Mouse (Mus musculus): ENCODE measurements around the gene Rgs9. TPM values are rescaled to one million over a fixed set of nuclear protein-coding genes. Genes with fewer than 3 reads are reported as not detected.
"Not testable (repeated sequence)": the region's sequence is repeated elsewhere in the genome, so short reads cannot be mapped to it uniquely, and the experiment has no call there.

The Rgs9 gene
- total RNA-seq (2015) (0.09 TPM in 1 of 2 replicates, not detected in the other), total RNA-seq (2017) (not detected in 2 replicates)

DNA sequence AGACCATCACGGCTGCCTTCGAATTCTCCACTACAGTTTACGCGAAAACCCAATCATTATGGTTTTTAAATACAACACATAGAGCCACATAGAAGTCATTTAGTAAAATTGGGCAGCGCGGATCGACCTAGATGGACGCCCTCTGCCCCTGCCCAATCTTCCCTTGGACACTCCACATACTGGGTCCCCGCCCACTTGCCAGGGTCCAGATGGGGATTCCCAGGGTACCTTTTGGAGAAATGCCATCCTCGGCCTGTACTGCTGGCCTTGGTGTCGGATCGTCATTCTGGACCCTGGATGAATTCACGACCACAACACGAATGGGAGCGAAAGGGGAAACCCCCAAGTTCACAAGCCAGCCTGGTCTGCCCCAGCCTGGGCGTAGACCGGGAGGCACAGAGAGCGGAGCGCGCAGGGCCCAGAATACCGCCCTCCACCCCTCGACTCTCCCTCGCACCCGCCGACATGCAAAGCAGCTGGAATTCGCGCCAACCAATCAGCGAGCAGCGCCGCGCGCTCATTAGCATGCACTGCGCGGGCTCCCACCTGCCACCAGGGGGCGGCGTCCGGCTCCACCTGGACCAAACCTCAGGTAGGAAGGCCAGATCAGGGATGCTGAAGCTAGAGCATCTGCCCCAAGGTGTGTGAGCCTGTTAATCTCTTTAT is at the start of gene Rgs9:
Gene Rgs9, minus strand, starts transcription at position 420 of the 666 bp plus-strand sequence.
- ATAC-seq (ENCODE audit: poor library complexity, severe bottlenecking): peak; percentile 97

DNA sequence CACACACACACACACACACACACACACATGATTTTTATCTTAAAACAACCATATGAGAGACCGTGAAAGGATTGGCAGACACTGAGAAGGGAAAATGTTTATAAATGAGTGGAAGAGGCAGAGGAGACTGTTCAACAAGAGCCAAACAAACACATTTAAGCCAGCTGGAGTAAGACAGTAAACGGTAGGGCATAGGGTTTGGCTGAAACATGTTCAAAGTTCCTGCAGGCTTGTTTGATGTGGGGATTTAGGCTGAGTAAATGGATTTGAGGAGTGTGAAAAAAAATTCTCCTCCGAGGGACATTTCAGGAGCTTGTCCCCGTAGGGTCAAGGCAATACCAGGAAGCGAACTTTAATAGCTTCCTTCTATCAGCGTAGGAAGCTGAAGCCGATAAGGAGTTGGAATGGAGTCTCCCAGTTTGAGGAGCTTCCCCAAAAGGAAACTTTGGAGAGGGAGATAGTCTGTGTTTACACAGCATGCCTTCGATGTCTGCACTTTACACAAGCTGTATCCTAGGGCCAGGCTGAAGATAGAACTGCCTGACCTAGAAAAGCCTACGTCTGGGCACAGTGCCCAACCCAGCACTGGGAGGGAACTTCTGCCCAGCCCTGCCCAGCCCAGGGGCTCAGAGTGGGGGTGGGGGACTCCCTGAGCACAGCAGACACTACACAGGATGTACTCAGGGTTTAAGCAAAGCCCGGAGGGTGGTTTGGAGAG is 49.5 kb upstream of the Rgs9 start:
- peak; percentile 65 for ATAC-seq (ENCODE audit: poor library complexity, severe bottlenecking)

DNA sequence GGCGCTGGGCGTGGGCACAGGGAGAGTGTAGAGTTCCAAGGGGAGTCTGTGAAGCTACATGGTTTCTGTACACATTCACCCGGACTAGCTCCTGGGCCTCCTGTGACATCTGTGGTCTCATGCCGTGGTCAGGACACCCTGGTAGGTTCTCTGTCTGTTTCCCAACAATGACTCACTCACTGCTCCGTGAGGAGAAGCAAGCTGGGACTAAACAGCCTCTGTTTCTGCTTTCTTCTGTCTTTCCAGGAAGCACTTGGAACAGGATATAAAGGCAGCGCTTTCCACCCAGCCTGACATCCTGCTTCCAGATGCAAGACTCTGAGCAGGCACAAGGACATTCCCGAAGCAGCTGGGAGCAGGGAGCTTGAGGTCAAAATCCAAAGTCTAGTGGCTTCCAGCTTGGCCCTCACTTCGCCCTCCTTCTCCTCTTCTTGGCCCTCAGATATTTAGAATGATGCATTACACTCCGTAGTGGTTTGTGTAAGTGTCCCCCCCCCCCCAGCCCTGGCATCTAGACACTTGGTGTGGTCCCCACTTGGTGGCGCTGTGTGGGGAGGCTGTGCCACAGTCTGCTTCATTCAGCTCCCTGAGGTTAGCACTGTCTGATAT is 46.2 kb upstream of the Rgs9 start:
- ATAC-seq (ENCODE audit: poor library complexity, severe bottlenecking): peak; percentile 36; the same call in 1 of the 2 replicates

DNA sequence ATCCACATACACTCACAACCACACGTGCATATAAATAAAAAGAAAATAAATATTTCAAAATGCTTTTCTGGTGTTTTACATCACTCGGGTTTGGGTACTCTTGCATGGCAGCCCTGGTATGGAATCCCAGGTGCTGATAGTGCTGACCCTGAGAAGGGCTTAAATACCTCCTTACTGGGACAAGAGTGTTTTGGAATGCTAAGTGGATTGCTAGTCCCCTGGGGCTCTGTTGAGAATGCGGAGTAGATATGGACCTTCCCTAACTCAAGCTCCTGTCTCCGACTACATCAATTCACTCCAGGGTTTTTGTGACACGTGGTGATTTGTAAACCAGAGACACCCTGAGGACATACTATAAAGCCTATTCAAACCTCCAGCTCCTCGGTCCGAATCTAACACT is 45.6 kb upstream of the Rgs9 start:
- ATAC-seq (ENCODE audit: poor library complexity, severe bottlenecking): no peak

DNA sequence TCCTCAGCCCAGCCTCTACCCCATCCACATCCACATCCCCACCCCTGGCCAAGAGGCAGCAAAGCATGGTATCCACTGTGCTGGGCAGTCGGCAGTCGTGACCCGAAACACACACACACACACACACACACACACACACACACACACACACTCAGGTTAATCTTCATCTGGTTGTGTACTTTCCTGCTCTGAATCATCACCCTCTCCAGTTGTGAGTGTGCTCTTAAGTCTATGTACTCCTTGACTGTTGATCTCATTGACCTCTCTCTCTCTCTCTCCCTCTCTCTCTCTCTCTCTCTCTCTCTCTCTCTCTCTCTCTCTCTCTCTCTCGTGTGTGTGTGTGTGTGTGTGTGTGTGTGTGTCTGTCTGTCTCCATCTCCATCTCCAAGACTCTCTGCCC is 44.7 kb upstream of the Rgs9 start:
- ATAC-seq (ENCODE audit: poor library complexity, severe bottlenecking): not testable (repeated sequence)

DNA sequence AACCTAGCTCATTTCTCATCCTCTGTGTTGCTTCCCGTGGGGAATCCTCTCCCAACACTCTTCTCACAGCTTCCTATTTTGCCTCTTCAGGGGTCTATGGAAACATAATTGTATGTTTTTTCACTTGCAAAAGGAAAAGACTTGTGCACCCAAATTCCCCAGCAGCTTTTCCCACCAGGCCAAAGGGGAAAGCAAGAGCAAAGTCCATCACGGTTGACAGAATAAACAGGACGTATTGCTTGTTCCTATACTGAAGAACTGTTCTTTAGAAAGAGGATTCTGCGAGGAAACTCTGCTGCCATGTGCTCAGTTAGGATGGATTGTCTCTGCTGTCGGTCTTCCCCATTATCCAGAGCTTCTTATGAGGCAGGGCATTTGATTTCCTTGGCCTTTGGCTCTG is 42.6 kb upstream of the Rgs9 start:
- no peak for ATAC-seq (ENCODE audit: poor library complexity, severe bottlenecking)

DNA sequence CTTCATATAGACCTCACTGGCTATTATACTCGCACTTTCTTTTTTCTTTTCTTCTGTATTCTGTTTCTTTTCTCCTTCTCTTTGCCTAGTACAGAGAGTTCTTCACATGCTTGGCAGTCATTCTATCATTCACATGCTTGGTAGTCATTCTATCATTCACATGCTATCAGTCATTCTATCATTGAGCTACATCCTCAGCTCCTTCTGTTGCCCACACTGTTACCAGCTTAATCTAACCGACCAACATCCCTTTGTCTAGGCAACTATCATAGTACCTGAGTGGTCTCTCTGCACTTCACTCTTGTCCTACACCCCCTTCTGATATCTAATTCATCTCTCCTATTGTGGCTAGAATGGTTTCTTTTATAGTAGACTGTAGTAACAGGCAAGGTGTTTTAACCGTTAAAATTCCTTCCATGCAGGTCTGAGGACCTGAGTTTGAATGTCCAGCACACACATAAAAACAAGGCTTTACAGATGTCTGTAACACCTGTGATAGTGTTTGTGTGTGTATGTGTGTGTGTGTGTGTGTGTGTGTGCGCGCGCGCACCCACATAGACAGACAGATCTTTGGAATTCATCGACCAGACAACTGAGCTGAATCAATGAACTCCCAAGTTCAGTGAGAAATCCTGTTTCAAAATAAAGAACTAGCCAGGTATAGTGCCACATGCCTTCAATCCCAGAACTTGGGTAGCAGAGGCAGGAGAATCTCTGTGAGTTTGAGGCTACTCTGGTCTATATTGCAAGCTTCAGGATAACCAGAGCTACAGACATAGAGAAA is 41.4 kb upstream of the Rgs9 start:
- no peak for ATAC-seq (ENCODE audit: poor library complexity, severe bottlenecking)

DNA sequence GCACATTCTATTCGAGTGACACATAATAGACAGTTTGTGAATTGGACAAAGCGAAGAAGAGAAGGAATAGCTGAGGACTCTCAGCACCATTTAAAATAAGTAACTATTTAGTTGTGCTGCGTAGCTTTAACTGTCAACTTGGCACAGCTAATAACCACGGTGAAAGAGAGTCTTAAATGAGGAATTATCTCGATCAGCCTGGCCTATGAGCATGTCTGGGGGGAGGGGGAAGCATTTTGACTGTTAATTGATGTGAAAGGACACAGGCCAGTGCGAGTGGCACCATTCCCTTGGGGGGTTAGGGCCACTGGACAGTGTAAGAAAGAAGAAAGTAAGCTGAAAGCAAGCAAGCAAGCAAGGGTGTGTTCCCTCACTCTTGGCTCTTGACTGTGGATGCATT is 38.0 kb upstream of the Rgs9 start:
- ATAC-seq (ENCODE audit: poor library complexity, severe bottlenecking): no peak

DNA sequence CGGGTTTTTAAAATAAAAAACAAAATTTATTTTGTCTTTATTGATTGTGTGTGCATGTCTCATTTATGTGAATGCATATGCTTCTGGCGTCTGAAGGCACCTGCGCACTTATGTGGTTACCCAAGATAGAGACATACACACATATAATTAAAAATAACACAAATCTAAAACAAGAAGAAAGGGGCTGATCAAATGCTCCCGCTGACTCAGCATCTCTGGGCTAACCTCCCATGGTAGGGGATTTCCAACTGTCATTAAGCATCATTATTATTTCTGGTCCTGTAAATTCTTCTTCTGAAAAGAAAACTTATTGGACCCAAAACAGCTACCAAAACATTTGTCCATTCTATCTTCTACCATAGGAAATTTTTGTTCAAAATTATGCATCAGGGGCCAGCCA is 36.8 kb upstream of the Rgs9 start:
- ATAC-seq (ENCODE audit: poor library complexity, severe bottlenecking): no peak

DNA sequence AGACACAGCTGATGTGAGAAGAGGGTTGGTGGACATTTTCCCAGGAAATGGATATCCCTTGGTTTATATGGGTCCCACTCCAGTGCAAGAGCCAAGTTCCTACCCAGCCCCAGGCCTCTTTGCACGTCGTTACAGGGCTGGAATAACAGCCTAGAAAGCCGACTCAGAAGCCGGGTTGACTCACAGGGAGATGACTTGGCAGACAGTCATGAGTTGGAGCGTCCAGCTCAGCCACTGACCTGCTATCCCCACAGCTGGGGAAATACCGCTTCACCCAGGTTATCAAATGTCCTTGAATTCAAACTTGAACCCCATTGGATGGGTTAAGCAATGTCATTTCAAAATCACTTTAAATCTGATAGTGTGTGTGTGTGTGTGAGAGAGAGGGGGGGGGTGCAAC is 34.8 kb upstream of the Rgs9 start:
- no peak for ATAC-seq (ENCODE audit: poor library complexity, severe bottlenecking)

DNA sequence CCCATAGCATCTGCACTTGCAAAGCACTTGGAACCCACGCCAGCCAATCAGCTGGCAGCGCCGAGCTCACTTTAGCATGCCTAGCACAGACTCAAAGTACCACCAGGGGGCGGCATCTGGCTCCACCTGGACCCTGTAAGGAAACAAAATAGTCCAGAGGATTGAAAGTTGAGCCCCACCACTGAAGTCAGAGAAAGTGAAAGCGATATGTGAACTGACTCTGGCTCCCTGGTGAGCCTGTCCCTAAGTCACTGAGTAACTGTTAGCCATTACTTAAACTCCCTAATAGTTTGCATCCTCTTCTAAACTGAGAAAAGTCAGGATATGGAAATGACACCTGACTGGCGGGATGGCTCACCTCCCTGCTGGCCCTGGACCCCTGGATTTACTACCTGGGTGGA is 33.5 kb upstream of the Rgs9 start:
- peak; percentile 97 for ATAC-seq (ENCODE audit: poor library complexity, severe bottlenecking)

DNA sequence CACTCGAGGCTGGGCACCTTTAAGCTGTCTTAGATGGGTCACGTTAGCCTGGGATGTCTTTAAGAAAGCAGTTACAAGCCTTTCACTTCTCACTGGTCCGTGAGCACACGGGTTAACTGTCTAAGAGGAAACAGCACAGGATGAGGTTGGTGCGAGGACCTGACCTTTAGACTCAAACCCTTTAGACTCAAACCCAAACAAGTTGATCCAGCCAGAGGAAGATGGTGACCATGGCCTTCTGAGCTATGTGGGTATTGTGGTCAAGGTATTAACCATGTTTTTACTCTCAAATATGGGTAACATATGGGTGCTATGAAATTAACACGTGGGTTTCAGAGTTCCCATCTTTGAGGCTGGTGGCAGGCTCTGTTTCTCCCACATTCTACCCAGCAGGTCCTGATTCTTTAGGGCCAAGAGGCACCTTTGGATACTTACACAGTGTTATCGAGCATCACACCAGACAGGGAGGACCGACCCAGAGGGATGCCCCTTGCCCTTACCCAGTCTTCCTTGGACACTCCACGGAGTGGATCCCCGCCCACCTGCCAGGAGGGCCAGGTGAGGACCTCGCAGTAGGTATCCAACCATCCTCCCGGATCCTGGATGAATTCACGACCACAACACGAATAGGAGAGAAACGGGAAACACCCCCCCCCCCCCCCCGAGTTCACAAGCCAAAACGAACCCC is 32.9 kb upstream of the Rgs9 start:
- no peak; the same call in 1 of the 2 replicates for ATAC-seq (ENCODE audit: poor library complexity, severe bottlenecking)

DNA sequence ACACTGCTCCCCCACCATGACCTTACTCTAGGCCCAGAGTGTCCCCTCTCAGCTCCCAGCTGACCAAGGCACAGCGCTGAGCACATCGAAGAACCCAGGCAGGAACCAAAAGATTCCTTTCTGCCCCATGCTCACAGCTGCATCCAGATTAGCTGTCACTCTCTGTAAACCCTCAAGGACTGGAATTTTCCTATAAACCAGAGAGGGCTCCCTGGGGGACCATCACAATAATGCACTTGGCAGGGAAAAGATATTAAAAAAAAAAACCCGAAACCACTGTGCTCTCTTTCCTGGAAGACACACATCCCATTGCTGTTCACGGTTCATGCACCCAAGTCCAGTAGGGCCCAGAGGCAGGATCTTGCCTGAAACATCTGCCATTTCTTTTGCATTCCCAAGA is 31.4 kb upstream of the Rgs9 start:
- no peak for ATAC-seq (ENCODE audit: poor library complexity, severe bottlenecking)

DNA sequence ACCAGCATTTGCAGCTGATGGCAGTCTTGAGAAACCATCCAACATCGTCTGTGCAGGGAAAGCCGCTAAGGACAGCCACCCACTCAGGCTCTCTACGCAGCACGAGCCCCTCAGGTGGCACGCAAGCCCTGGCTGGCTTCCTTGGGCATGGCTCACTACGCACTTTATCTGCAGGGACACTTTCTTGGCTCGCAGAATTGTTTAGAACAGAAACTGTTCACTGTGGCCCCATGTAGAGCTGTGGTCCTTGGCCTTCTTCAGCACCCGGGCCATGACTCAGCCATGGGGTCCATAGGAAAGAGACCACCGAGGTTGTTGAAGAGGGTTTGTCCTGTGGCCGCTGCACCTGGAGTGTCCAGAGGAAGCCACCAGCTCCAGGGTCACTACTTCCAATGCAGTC is 30.0 kb upstream of the Rgs9 start:
- no peak for ATAC-seq (ENCODE audit: poor library complexity, severe bottlenecking)

DNA sequence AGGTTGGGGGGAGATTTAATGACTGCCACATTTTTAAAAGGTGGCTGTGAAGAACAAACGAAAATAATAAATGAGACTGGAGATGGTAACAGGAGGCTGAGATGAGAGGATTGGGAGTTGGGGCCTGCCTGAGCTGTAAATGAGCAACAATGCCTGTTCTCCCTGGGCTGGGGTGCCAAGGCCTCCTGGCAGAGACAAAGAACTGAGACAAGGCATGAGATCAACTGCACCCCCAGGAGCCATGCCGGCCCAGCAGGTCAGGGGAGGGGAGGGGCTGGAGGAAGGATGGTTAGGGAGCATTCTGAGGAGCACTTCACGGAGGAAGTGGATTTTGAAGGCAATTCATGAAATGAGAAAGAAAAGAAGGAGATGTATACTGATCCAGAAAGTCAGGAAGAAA is 29.5 kb upstream of the Rgs9 start:
- ATAC-seq (ENCODE audit: poor library complexity, severe bottlenecking): no peak

DNA sequence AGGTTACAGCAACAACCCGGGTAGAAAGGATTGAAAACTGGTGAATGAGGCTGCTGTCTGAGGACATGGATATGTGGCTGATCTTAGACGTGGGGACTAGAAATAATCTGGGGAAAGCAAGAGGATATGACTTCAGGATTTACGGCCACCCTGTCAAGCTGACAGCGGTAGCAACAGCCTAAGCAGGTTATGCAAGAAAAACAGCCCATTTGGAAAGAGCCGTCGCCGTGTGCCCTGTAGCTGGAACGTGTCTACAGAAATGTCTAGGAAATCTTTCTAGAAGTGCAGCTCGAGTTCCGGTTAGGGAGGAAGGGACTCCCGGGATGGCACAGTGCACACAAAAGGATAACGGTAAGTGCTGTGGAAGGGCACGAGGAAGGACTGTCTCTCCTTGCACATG is 28.3 kb upstream of the Rgs9 start:
- ATAC-seq (ENCODE audit: poor library complexity, severe bottlenecking): peak; percentile 43

DNA sequence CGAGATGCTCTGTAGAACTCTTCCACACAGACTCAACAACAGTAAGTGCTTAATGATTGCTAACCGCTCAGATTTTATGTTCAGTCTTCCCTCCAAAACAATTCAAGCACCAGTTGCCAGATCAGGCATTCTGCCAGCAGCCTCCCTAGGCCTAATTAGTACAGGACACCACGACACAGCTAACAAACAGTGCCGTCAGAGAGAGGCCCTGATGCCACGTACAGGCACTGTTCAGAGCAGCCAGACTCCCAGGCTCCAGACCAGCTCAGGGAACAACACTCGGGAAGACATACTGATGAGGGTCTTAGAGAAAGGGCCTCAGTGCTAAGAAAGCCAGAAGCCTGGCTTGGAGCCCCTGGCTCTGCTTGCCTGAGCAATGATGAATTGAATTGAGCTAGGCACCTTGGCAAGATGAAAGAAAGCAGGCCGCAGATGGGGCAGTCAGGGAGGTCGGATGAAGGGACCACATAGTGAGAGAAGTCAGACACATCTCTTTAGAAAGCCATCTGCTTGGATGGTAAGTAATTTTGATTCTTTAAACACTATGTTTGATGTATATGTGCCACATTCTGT is 22.5 kb upstream of the Rgs9 start:
- no peak for ATAC-seq (ENCODE audit: poor library complexity, severe bottlenecking)

DNA sequence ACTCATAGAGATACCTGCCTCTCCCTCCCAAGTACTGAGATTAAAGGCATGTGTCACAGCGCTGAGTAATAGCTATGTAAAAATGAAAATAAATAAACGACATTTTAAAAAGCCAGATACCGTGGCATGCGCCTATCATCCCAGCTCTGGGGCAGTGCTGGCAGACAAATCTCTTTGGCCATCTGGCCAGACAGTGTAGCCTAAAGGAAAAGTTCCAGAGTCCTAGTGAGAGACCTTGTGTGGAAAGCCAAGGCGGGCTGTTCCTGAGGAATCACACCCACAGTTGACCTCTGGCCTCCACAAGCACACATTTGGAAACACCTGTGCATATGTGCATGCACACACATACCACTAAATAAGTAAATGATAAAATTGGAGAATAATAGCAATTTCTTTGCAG is 22.0 kb upstream of the Rgs9 start:
- ATAC-seq (ENCODE audit: poor library complexity, severe bottlenecking): no peak

DNA sequence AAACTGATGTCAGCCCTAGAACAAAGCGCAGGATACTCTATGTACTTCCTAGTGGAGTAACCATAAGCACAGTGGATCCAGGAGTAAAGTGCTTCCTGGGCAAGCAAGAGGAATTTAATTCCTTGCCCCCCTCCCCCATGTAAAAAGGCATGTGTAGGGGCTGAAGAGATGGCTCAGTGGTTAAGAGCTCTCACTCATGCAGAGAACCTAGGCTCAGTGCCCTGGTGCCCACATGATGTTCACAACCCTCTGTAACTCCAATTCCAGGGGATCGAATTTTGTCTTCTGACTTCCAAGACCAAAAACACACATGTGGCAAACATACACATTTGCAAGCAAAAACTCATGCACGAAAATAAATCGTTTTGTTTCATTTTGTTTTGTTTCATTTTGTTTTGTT is 21.5 kb upstream of the Rgs9 start:
- no peak for ATAC-seq (ENCODE audit: poor library complexity, severe bottlenecking)

DNA sequence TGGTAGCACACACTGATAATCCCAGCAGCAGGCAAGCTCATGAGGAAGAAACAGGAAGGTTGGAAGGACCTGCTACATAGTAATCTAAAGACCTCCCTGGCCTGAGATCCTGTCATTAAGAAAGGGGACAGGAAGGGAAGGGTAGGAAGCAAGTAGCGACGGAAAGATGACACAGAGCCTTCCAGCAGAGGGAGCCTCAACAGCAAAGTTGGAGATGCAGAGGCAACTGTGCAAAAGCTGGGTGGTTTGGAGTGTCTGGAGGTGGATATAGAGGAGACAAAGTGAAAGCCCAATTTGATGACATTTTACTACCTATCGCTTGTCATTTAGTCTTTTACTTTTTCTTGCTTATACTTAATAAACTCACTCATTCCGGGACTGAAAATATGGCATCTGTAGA is 19.0 kb upstream of the Rgs9 start:
- ATAC-seq (ENCODE audit: poor library complexity, severe bottlenecking): no peak

All from megakaryocyte, adult 5-6 weeks (primary cell).